Mouse (Mus musculus) right cerebral cortex, postnatal 14 days (tissue): ENCODE measurements around the gene Slc37a1.
"Not testable (repeated sequence)": the region's sequence is repeated elsewhere in the genome, so short reads cannot be mapped to it uniquely, and the experiment has no call there.

Experiments
- DNase-seq: peaks from one replicate; pipeline ENCODE4 v3.0.0; 2022

Gene Slc37a1

GRCm38 (mm10) chr17:31270246-31270645, 16.3 kb upstream of the Slc37a1 start:
- DNase-seq = no peak

GRCm38 (mm10) chr17:31270736-31271135, 15.9 kb upstream of the Slc37a1 start:
- not testable (repeated sequence) for DNase-seq

- no peak for DNase-seq
Observed at GRCm38 (mm10) chr17:31271136-31271851, 15.3 kb upstream of the Slc37a1 start.

- no peak for DNase-seq
Observed at GRCm38 (mm10) chr17:31272416-31273165, 14.0 kb upstream of the Slc37a1 start.

- peak; percentile 5 for DNase-seq
Observed at GRCm38 (mm10) chr17:31273631-31274030, 13.0 kb upstream of the Slc37a1 start.

- peak; percentile 4 for DNase-seq
Observed at GRCm38 (mm10) chr17:31275181-31275580, 11.4 kb upstream of the Slc37a1 start.

- DNase-seq = peak; percentile 47
Observed at GRCm38 (mm10) chr17:31276207-31276921, 10.2 kb upstream of the Slc37a1 start.

- peak; percentile 100 for DNase-seq
Observed at GRCm38 (mm10) chr17:31276922-31277918, 9.4 kb upstream of the Slc37a1 start, which contains the start of gene Rsph1. Gene Rsph1, minus strand, starts transcription at chr17:31277383.

- no peak for DNase-seq
Observed at GRCm38 (mm10) chr17:31277931-31278330, 8.7 kb upstream of the Slc37a1 start.

GRCm38 (mm10) chr17:31279541-31279940, 7.1 kb upstream of the Slc37a1 start:
- DNase-seq = no peak

GRCm38 (mm10) chr17:31280269-31280668, 6.3 kb upstream of the Slc37a1 start:
- DNase-seq = no peak

- no peak for DNase-seq
Observed at GRCm38 (mm10) chr17:31281830-31282686, 4.5 kb upstream of the Slc37a1 start.

GRCm38 (mm10) chr17:31282687-31283053, 3.9 kb upstream of the Slc37a1 start:
- DNase-seq = no peak

- DNase-seq = no peak
Observed at GRCm38 (mm10) chr17:31285867-31286266, 725 bp upstream of the Slc37a1 start.

GRCm38 (mm10) chr17:31287216-31287615, 624 bp downstream of the Slc37a1 start:
- no peak for DNase-seq

GRCm38 (mm10) chr17:31288999-31289726, 2.6 kb downstream of the Slc37a1 start:
- DNase-seq = no peak

- no peak for DNase-seq
Observed at GRCm38 (mm10) chr17:31290311-31290710, 3.7 kb downstream of the Slc37a1 start.

GRCm38 (mm10) chr17:31290859-31291258, 4.3 kb downstream of the Slc37a1 start:
- DNase-seq = no peak

GRCm38 (mm10) chr17:31294363-31295214, 8.0 kb downstream of the Slc37a1 start:
- DNase-seq = no peak
